Mouse (Mus musculus) embryo, embryonic 10.5 days (tissue): ENCODE data around the gene Mlec.
"Not testable (repeated sequence)": the region's sequence is repeated elsewhere in the genome, so short reads cannot be mapped to it uniquely, and the experiment has no call there.

Experiments
- DNase-seq: peaks from one replicate; pipeline ENCODE4 v3.0.0-alpha.2; 2015; ENCODE audit warnings: low spot score

The Mlec gene

DNA sequence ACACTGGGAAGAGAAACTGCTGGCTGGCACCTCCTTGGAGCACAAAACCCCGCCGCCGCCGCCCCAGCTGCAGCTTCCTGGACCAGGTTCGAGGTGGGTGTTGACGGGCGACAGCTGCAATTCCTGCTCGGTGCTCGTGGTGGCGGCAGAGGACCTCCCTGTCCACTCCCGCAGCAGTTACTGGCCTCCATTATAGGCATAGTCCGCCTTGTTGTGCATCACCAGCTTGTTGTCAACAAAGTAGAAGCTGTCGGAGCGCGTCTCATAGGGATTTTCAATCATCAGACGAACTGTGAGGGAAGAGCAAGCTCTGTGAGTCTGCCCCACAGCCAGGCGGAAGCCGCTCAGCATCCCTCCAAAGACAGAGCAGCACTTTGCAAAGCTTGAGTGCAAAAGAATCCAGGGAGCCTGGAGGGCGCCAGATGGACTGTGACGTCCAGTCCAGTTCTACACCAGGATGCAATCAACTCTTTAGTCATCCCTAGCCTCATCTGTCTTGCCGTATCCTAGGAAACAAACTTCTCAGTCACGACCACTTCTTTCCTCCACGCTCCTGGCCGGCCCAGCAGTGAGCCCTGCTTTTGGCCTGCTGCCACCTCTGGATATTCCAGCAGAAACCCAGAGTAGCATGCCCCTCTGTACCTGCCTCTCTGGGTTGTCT, 32.6 kb downstream of the Mlec start:
- DNase-seq = peak; percentile 84

DNA sequence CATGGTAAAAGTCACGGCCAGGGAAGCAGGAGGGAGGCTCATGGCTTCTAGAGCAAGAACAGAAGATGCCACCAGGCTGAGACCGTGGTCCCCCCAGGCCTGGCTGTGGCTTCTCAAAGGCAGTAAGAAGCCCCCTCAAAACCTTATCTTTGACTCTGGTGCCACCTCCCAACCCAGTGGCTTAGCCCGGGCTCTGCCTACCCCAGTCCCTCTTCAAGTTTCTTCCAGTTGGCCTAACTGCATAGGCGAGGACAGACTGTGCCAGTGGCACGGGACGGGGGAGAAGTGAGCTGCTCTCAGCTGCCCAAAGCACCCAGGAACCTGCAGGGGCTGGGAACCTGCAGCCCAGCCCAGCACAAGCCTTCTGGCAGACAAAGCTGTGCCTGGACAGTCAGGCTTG, 33.3 kb downstream of the Mlec start:
- DNase-seq = no peak

GRCm38 (mm10) chr5:115120978-115121377, 37.0 kb downstream of the Mlec start:
- DNase-seq = no peak

DNA sequence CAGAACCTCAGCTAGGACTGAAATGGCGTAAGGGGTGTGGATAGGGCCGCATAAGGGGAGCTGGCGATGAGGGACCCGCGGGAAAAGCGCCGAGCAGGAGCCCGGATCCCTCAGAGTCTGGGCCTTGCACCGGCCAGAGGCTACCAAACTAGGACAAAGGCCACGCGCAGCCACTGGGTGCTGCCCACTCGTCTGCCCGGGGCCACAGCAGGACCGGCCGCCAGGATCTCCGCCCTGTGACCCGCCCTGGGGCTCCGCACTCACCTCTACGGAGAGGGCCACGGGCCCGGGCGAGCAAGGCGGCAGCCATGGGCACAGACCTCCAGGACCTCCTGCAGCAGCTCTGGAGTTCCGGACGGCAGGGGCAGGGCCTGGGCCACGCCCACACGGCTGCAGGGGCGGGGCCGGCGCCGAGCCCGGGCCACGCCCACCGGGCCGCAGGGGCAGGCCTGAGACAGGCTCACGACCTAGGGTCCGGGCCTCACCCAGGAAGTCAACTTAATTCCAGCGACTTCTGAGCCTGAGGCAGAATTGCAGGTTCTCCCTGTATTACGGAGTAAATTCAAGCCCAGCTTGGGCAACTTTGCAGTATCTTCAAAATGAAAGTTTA, 38.9 kb downstream of the Mlec start, which contains the start of gene Acads:
Gene Acads, minus strand, starts transcription at position 386 of the 610 bp plus-strand sequence.
- peak; percentile 89 for DNase-seq

- DNase-seq = no peak
These were observed 40.5 kb downstream of the Mlec start for GRCm38 (mm10) chr5:115117467-115117866.

DNA sequence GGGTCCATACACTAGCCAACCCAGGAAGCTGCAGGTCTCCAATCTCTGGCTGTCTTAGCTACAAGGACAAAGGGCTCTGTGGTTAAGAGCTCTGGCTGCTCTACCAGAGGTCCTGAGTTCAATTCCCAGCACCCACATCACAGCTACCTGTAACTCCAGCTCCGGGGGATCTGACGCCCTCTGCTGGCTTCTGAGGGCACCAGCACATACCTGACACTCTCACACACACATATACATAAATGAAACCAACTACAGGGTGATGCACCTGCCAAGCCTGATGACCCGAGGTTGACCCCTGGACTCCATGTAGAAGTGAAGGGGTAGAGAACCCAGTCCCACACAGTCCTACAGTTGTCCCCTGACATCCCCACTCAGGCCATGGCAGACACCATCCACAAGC, 41.6 kb downstream of the Mlec start:
- DNase-seq = no peak

DNA sequence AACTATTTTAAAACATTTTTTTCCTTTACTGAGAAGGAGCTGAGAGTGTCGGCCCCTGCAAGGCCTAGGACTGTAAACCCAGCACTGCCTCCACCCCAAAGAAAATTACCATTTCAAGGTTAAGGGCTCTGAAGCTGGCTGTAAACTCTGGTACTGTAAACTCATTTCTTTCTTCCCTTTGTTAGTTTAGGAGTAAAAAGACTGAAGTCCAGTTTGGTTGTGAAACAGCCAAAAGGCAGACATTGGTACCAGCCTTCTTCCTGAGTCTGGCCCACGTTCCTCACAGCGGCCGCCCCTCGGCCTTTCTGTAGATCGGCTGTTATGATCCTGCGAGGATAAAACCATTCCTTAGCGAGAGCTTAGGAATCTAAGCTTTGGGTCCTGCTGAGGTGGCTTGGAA, 43.5 kb downstream of the Mlec start:
- DNase-seq = no peak

GRCm38 (mm10) chr5:115113244-115113643, 44.7 kb downstream of the Mlec start:
- no peak for DNase-seq

- DNase-seq = no peak
These were observed 46.8 kb downstream of the Mlec start for GRCm38 (mm10) chr5:115111156-115111555.

GRCm38 (mm10) chr5:115103253-115103652, 54.7 kb downstream of the Mlec start:
- DNase-seq = not testable (repeated sequence)

DNA sequence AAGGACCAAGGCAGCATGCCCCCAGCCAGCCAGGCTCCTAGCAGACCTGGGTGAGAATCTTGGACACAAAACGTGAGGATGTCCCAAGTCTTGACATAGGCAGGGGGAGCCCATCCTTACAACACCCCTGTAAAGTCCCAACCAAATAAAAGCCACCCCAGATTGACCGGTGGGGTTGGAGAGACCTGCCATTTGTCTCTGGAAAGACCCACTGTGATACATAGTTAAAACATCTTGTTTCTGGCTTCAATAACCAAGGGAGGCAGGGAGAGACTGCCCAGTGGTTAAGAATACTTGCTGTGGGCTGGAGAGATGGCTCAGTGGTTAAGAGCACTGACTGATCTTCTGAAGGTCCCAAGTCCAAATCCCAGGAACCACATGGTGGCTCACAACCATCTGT, 55.7 kb downstream of the Mlec start:
- no peak for DNase-seq

GRCm38 (mm10) chr5:115100473-115100872, 57.5 kb downstream of the Mlec start:
- no peak for DNase-seq

DNA sequence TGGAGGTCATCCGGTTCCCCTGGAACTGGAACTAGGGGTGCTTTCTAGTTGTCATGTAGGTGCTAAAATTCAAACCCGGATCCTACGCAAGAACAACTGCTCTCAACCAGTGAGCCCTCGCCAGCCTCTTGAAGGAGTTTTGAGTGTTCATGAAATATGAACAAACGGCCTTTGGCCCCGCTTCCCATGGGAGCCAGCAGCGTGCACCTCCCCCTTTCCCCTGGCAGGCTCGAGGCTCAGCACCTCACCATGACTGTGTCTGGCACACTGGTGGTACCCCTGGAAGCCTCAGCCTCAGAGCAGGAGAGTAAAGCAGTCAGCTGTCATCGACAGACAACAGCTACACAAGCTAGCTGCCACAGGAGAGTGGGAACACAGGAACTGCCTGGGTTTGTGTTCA, 58.0 kb downstream of the Mlec start:
- DNase-seq = no peak

DNA sequence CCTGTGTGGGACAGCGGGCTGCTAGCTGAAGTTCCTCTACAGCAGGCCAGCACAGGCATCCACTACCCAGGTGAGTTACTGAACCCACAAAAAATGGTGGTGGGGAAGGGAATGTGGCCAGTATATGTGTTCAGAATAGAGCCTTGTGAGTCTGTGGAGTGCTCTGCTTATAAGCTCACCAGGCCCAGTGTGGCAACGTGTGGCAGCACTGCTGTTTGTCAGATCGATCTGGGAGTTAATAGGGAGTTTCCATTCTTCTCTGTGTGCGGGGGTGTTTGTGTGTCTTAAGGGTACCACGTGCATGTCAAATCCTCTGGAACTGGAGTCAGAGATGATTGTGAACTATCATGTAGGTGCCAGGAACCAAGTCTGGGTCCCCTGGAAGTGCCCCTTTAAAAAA, 58.4 kb downstream of the Mlec start:
- DNase-seq = no peak

DNA sequence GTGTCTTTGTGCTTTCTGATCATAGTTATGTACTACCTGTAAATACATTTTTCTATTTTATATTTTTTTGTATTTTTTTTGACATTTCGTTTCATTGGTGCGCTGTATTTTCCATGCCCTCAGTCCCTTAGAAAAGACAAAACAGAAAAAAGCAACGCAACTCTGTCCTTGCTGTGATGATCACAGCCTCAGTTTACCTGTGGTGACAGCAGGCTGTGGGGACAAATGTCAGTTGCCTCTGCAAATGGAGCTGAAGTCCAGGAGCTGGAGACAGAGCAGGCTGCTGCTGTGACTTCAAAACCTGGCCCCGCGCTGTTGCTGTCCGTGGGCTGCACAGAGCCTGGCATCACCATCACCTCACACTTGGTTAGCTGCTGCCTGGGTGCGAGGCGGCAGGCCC, 59.8 kb downstream of the Mlec start, which contains the start of gene Gm10401:
Gene Gm10401, minus strand, starts transcription at position 101 of the 400 bp plus-strand sequence.
- DNase-seq = no peak
